Mouse (Mus musculus) thymus, postnatal 4 days (tissue): ENCODE results near the gene Dvl2.

Experiments
- DNase-seq: peaks from one replicate; pipeline ENCODE4 v3.0.0; 2021

Gene Dvl2

GRCm38 (mm10) chr11:69982225-69982624, 18.2 kb upstream of the Dvl2 start, which contains the start of gene Elp5:
Gene Elp5, minus strand, starts transcription at chr11:69982517.
- peak; percentile 22 for DNase-seq

GRCm38 (mm10) chr11:69982877-69983276, 17.5 kb upstream of the Dvl2 start:
- DNase-seq: no peak

GRCm38 (mm10) chr11:69983377-69983776, 17.0 kb upstream of the Dvl2 start:
- DNase-seq: no peak

DNA sequence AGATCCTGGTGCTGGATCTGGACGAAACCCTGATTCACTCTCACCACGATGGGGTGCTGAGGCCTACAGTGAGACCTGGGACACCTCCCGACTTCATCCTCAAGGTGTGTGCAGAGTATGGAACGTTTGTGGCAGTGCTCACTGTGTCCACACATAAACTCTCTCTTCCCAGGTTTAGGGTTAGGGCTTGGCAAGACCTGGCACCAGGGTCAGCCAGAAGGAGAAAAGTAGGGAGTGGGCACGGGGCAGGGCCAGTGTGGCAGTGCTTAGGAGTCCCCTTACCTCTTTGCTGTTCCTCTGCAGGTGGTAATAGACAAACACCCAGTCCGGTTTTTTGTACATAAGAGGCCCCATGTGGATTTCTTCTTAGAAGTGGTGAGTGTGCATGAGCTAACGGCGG, 16.0 kb upstream of the Dvl2 start:
- no peak for DNase-seq

- DNase-seq: no peak
These were observed 10.4 kb upstream of the Dvl2 start for GRCm38 (mm10) chr11:69989949-69990348.

DNA sequence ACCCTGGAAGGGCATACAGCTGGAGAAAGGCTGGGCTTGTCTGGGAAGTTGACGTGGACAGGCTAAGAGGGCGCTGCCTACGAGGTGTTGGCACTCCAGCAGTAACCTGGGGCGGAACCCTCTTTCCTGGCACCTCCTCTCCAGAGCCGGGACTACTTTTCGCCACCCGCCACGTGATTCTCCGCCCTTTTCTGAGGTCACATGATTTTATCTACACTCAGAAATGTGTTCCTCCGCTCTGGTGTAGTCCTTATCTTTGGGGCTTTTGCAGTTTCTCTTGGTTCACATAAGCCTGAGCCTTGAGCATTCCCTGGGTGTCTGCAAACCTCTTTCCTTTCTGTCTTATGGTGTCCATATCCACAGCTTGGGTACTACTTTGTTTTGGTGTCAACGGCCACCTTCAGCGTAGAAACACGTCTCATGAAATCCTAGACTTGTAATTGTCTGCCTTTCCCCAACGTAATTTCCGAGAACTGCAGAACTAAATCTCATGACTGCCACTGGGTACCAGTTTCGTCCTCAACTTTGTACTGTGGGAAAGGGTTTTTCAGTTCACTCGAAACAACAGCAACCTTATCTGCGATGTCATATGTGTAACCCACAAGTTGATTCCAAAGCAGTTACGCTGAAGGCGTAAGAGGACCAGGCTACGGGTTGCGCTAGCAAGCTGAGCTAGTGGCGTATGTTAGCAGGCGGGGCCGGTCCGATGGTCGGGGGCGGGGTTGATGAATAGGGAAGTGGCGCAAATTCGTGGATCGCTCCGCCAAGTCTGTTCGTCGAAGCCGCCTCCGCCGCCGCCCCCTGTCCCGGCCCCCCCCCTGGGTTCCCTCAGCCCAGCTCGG, 9.3 kb upstream of the Dvl2 start, which contains the start of gene Gabarap:
Gene Gabarap, plus strand, starts transcription at position 294 of the 842 bp plus-strand sequence.
- peak; percentile 96 for DNase-seq

DNA sequence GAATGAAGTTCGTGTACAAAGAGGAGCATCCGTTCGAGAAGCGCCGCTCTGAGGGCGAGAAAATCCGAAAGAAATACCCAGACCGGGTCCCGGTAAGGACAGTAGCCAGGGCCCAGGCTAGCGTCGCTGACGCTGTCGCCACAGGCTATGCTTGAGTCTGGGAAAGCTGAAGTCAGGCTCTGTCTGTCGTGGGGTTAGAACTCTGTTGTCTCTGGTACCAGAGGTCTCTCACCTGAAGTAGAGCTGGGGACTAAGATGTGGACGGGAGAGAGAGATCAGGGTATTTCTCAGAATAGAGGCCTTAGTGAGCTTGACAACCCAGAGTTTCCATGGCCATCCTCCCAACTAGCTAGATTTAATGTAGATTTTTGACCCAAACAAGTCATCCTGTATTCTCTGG, 8.7 kb upstream of the Dvl2 start:
- DNase-seq: no peak

- peak; percentile 23 for DNase-seq
These were observed 8.0 kb upstream of the Dvl2 start for GRCm38 (mm10) chr11:69992396-69992795.

DNA sequence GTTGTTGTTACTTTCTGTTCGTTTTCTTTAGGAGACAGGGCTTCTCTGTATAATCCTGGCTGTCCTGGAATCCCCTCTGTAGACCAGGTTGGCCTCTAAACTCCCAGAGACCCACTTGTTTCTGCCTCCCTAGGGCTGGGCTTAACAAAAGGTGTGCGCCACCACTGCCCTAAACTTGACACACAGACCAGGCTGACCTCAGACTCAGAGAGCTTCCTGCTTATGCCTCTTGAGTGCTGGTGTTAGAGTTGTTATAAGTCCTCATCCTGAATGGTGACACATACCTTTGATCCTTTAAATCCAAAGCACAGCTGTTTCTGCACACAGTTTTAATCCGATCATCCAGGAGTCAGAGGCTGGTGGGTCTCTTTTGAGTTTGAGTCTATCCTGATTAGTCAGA, 7.5 kb upstream of the Dvl2 start:
- no peak for DNase-seq

DNA sequence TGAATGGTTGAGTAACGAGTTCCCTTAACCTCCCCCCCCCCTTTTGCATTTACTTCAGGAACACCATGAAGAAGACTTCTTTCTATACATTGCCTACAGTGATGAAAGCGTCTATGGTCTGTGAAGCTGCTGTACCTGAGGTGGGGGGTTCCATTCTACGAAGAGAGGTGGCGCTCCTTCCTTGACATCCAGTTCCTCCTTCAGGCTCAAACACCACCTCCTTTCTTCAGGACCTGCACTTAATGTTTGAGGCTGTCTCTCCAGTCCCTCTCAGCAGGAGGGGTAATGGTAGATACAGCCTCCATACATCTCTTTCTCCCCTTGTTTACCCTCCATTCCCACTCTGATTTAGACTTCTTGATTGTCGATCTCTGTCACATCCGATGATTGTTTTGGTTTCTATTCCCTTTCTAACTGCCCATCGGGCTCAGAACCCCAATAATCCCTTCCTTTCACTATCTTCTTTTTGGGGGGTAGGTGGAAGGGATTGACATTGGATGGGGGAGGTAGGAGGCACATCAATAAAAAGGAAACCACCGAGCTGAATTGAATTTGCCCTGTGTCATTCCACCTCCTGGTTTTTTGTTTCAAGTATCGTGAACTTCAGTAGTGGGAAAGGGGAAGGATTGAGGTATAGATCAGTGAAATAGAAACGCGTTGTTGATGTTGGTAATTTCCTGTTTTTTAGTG, 5.8 kb upstream of the Dvl2 start:
- no peak for DNase-seq

- peak; percentile 95 for DNase-seq
These were observed 4.9 kb upstream of the Dvl2 start, which contains the start of gene Phf23 for GRCm38 (mm10) chr11:69995391-69995960. Gene Phf23, plus strand, starts transcription at chr11:69995777.

- DNase-seq: peak; percentile 83
These were observed 4.0 kb upstream of the Dvl2 start for GRCm38 (mm10) chr11:69996161-69997061.

DNA sequence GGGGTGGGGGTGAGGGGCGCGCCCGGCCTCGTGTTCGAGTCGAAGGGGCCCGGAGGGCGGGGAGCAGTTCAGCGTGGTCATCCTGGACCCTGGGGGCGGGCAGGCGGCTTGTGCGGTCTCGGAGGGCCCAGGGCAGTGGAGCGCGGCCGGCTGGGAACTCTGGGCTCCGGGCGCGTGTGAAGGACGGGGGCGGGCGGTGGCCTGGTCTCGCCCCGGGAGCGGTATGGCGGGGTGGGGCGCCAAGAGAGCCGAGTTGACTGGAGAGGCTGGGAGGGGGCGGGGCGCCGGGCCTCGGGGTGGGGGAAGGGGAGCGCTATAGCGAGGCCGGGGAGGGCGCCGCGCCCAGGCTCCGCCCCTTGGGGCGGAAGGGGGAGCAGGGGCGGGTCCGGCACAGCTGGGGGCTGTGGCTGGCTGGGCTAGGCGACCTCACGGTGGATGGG, 3.3 kb upstream of the Dvl2 start:
- peak; percentile 97 for DNase-seq

- peak; percentile 50 for DNase-seq
These were observed 1.6 kb upstream of the Dvl2 start for GRCm38 (mm10) chr11:69998567-69999491.

DNA sequence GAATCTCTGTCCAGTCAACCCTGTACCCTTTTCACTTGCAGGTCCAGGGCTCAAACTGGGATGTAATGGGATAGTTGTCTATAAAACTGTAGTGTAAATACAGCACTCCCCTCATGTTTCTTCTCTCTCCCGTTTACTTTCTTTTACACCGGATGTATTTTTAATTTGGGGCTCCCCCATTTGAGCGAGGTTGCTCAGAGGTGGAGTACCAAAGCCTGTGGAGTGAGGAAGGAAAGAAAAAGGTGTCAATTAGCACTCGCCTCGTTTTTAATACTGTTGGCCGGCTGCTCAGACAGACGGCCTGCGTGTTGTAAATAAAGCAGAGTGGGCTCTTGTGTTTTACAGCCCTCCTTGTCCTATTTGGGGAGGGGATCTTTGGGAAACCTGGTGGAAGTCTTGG, 729 bp upstream of the Dvl2 start:
- no peak for DNase-seq

DNA sequence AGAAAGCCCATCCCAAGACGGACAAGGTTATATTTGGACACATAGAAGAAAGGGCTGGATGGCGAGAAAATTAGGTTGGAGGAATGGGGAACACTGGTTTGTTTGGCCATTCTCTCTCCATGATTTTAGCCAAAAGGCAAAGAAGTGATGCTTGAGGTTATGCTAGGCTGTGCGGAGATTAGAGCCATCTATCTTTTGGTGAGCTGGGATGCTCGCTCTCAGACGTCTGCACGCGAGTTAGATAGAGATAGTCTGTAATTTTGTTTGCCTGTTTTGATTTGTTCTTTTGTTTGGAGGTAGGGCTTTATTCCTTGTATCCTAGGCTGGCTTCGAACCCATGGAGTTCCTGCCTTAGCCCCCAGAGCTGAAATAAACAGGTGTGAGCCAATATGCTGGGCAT, 764 bp downstream of the Dvl2 start:
- no peak for DNase-seq

DNA sequence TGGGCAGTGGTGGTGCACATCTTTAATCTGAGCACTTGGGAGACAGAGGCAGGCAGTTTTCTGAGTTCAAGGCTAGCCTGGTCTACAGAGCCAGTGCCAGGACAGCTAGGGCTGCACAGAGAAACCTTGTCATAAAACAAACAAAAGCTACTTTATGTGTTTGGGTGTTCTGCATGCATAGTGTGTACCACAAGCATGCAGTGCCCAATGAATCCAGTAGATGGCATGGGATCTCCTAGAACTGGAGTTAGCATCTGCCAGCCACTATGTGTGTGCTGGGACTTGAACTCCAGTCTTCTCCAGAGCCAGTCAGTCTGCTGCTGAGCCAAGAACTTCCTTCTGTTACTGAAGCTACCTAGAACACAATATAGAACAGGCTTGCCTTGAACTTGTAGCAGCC, 1.5 kb downstream of the Dvl2 start:
- peak; percentile 86 for DNase-seq

DNA sequence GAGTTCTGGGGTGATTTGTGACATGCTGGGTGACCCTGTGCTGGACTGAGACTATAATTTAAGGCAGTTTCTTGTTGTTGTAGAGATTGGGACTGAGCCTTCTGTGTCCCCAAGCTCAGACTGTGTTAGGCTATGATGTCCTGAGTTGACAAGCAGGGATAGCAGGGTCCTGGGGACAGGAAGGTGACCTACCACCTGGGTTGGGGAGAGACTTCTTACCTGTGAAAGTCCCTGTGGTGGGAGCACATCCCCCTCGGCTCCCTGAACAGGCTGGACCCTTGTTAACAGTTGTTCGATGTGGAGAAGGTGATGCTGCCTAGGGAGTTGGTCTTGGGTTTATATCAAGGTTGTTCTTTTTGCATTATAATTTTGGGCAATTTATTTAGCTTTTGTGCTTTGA, 2.1 kb downstream of the Dvl2 start:
- no peak for DNase-seq

- DNase-seq: peak; percentile 71
These were observed 5.1 kb downstream of the Dvl2 start for GRCm38 (mm10) chr11:70005521-70005920.

DNA sequence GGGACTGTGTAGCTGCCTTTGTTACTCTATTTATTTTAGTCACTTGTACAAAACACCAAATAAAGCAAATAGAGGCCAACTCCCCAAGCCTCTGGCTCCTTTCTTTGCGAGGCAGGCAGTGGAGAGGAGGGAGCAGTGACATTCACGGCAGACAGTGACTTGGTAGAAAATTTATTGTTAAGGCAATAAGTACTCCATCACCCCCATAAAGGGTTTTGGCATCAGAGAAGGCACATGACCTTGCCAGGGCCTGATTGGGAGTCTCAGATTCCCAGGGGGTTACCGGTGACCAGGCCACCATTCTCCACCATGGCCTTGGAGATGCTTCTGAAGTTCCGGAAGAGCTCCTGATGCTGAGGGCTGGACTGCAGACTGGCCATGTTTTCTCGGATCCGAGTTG, 9.6 kb downstream of the Dvl2 start:
- no peak for DNase-seq

- no peak for DNase-seq
These were observed 10.2 kb downstream of the Dvl2 start for GRCm38 (mm10) chr11:70010548-70010947.
